Mouse (Mus musculus): ENCODE data around the gene Dnase2a. TPM values are rescaled to one million over a fixed set of nuclear protein-coding genes. Genes with fewer than 3 reads are reported as not detected.
A peak's percentile ranks its signal among the peaks of the same experiment; 100 is the strongest.

The Dnase2a gene
- 7.6 and 8.6 TPM in 2 replicates for polyA plus RNA-seq (2016; fragmentation: Nextera tagmentation; extraction: Ambion mirVana)

GRCm38 (mm10) chr8:84908421-84909161 is at the start of gene Dnase2a:
Gene Dnase2a, plus strand, starts transcription at chr8:84908560.
- Histone ChIP-seq H3K9ac (peak within 1 kb of the TSS; percentile 58), H3K27me3 (peaks cover 58% of the 10 kb centered on the region), H3K36me3 (peaks cover 34% of the 10 kb centered on the region), H3K27ac (no peak within 1 kb of the TSS), H3K9me3 (replicated peaks) (no peaks in the 10 kb centered on the region), H3K4me3 (peak within 1 kb of the TSS; percentile 42), H3K4me1 (peaks cover 22% of the 10 kb centered on the region), H3K4me2 (replicated peaks) (peak within 1 kb of the TSS; percentile 62)
- WGBS, result 1% methylated on average over 45 of the region's 45 CpGs
- peak; percentile 79 for ATAC-seq (ENCODE audit: low FRiP score)

- Histone ChIP-seq H3K9ac (peak within 1 kb of the TSS; percentile 56), H3K4me2 (replicated peaks) (peak within 1 kb of the TSS; percentile 73), H3K36me3 (peaks cover 35% of the 10 kb centered on the region), H3K9me3 (replicated peaks) (no peaks in the 10 kb centered on the region), H3K4me1 (peaks cover 13% of the 10 kb centered on the region), H3K4me3 (peak within 1 kb of the TSS; percentile 39), H3K27ac (no peak within 1 kb of the TSS), H3K27me3 (peaks cover 14% of the 10 kb centered on the region)
- 13% methylated on average over 46 of the region's 46 CpGs for WGBS
- ATAC-seq (ENCODE audit: low FRiP score), result peak; percentile 59
Measured at GRCm38 (mm10) chr8:84871376-84872308, 36.7 kb upstream of the Dnase2a start, which contains the start of gene Syce2. Gene Syce2, plus strand, starts transcription at chr8:84872111.

- H3K4me3 ChIP-seq, result peak overlapping the region; percentile 39
- peak overlapping the region; percentile 56 for H3K9ac ChIP-seq
- no peaks in the 10 kb centered on the region for H3K9me3 ChIP-seq (replicated peaks)
- H3K4me1 ChIP-seq, result peaks cover 13% of the 10 kb centered on the region
- ATAC-seq (ENCODE audit: low FRiP score), result peak; percentile 66
- 3% methylated on average over 54 of the region's 54 CpGs for WGBS
- peaks cover 27% of the 10 kb centered on the region for H3K36me3 ChIP-seq
- no peak overlapping the region for H3K27ac ChIP-seq
- peak overlapping the region; percentile 73 for H3K4me2 ChIP-seq (replicated peaks)
- H3K27me3 ChIP-seq, result peaks cover 14% of the 10 kb centered on the region
Measured at GRCm38 (mm10) chr8:84872309-84872965, 35.9 kb upstream of the Dnase2a start.

GRCm38 (mm10) chr8:84873016-84873415 is 35.3 kb upstream of the Dnase2a start:
- WGBS, result 78% methylated on average over 4 of the region's 4 CpGs
- H3K9me3 ChIP-seq (replicated peaks), result no peaks in the 10 kb centered on the region
- H3K4me2 ChIP-seq (replicated peaks), result peak overlapping the region; percentile 73
- peak overlapping the region; percentile 39 for H3K4me3 ChIP-seq
- peak overlapping the region; percentile 56; the same call in 1 of the 2 replicates for H3K9ac ChIP-seq
- H3K36me3 ChIP-seq, result peaks cover 21% of the 10 kb centered on the region
- peaks cover 13% of the 10 kb centered on the region for H3K4me1 ChIP-seq
- H3K27me3 ChIP-seq, result peaks cover 14% of the 10 kb centered on the region
- ATAC-seq (ENCODE audit: low FRiP score), result no peak
- H3K27ac ChIP-seq, result no peak overlapping the region

GRCm38 (mm10) chr8:84874339-84874738 is 34.0 kb upstream of the Dnase2a start:
- no peak overlapping the region for H3K27ac ChIP-seq
- peaks cover 13% of the 10 kb centered on the region for H3K4me1 ChIP-seq
- no peak overlapping the region for H3K9ac ChIP-seq
- H3K4me2 ChIP-seq (replicated peaks), result no peak overlapping the region
- H3K27me3 ChIP-seq, result peaks cover 14% of the 10 kb centered on the region
- WGBS, result 96% methylated on average over 3 of the region's 3 CpGs
- ATAC-seq (ENCODE audit: low FRiP score), result no peak
- peaks cover 8% of the 10 kb centered on the region; the same call in 1 of the 2 replicates for H3K36me3 ChIP-seq
- no peak overlapping the region for H3K4me3 ChIP-seq
- H3K9me3 ChIP-seq (replicated peaks), result no peaks in the 10 kb centered on the region

- no peak overlapping the region for H3K4me3 ChIP-seq
- H3K9me3 ChIP-seq (replicated peaks), result no peaks in the 10 kb centered on the region
- no peak overlapping the region for H3K4me2 ChIP-seq (replicated peaks)
- no peaks in the 10 kb centered on the region for H3K36me3 ChIP-seq
- 88% methylated on average over 3 of the region's 3 CpGs for WGBS
- peaks cover 10% of the 10 kb centered on the region for H3K27me3 ChIP-seq
- no peak overlapping the region for H3K27ac ChIP-seq
- no peak overlapping the region for H3K9ac ChIP-seq
- H3K4me1 ChIP-seq, result peaks cover 3% of the 10 kb centered on the region
- no peak for ATAC-seq (ENCODE audit: low FRiP score)
Measured at GRCm38 (mm10) chr8:84877297-84878035, 30.9 kb upstream of the Dnase2a start.

- Histone ChIP-seq H3K4me1 (no peaks in the 10 kb centered on the region), H3K27me3 (no peaks in the 10 kb centered on the region), H3K4me2 (replicated peaks) (no peak overlapping the region), H3K9me3 (replicated peaks) (no peaks in the 10 kb centered on the region), H3K9ac (no peak overlapping the region), H3K4me3 (no peak overlapping the region), H3K36me3 (no peaks in the 10 kb centered on the region), H3K27ac (no peak overlapping the region)
- WGBS, result 91% methylated on average over 1 of the region's 1 CpGs
- no peak for ATAC-seq (ENCODE audit: low FRiP score)
Measured at GRCm38 (mm10) chr8:84878915-84879314, 29.4 kb upstream of the Dnase2a start.

GRCm38 (mm10) chr8:84884728-84885127 is 23.6 kb upstream of the Dnase2a start:
- Histone ChIP-seq H3K9me3 (replicated peaks) (no peaks in the 10 kb centered on the region), H3K9ac (no peak overlapping the region), H3K36me3 (peaks cover 33% of the 10 kb centered on the region), H3K4me2 (replicated peaks) (no peak overlapping the region), H3K4me1 (no peaks in the 10 kb centered on the region), H3K27ac (no peak overlapping the region), H3K4me3 (no peak overlapping the region), H3K27me3 (no peaks in the 10 kb centered on the region)
- ATAC-seq (ENCODE audit: low FRiP score), result no peak
- WGBS, result 86% methylated on average over 4 of the region's 4 CpGs

- H3K4me1 ChIP-seq, result peaks cover 8% of the 10 kb centered on the region
- no peaks in the 10 kb centered on the region for H3K27me3 ChIP-seq
- 93% methylated on average over 3 of the region's 3 CpGs for WGBS
- H3K27ac ChIP-seq, result no peak overlapping the region
- ATAC-seq (ENCODE audit: low FRiP score), result no peak
- H3K36me3 ChIP-seq, result peaks cover 42% of the 10 kb centered on the region
- no peak overlapping the region for H3K4me3 ChIP-seq
- H3K4me2 ChIP-seq (replicated peaks), result no peak overlapping the region
- no peaks in the 10 kb centered on the region for H3K9me3 ChIP-seq (replicated peaks)
- H3K9ac ChIP-seq, result no peak overlapping the region
Measured at GRCm38 (mm10) chr8:84888280-84888679, 20.1 kb upstream of the Dnase2a start.

- peaks cover 42% of the 10 kb centered on the region for H3K36me3 ChIP-seq
- no peak overlapping the region for H3K27ac ChIP-seq
- H3K4me2 ChIP-seq (replicated peaks), result no peak overlapping the region
- H3K9me3 ChIP-seq (replicated peaks), result no peaks in the 10 kb centered on the region
- peaks cover 11% of the 10 kb centered on the region for H3K4me1 ChIP-seq
- ATAC-seq (ENCODE audit: low FRiP score), result no peak
- WGBS, result 100% methylated on average over 1 of the region's 1 CpGs
- H3K4me3 ChIP-seq, result no peak overlapping the region
- H3K9ac ChIP-seq, result no peak overlapping the region
- no peaks in the 10 kb centered on the region for H3K27me3 ChIP-seq
Measured at GRCm38 (mm10) chr8:84889141-84889540, 19.2 kb upstream of the Dnase2a start.

- 15% methylated on average over 31 of the region's 31 CpGs for WGBS
- Histone ChIP-seq H3K27me3 (no peaks in the 10 kb centered on the region), H3K4me1 (peaks cover 15% of the 10 kb centered on the region), H3K4me2 (replicated peaks) (peak overlapping the region; percentile 67), H3K36me3 (peaks cover 21% of the 10 kb centered on the region), H3K4me3 (peak overlapping the region; percentile 72), H3K9me3 (replicated peaks) (no peaks in the 10 kb centered on the region), H3K27ac (peak overlapping the region; percentile 60; the same call in 1 of the 2 replicates), H3K9ac (peak overlapping the region; percentile 77)
- peak; percentile 68 for ATAC-seq (ENCODE audit: low FRiP score)
Measured at GRCm38 (mm10) chr8:84892993-84893708, 15.2 kb upstream of the Dnase2a start.
